Mouse (Mus musculus) CH12.LX (cell line): Measurements from ENCODE around the gene Tnfrsf9. TPM values are rescaled to one million over a fixed set of nuclear protein-coding genes. Genes with fewer than 3 reads are reported as not detected.

Experiments
- DNase-seq: peaks from one replicate; pipeline ENCODE4 v3.0.0-alpha.2; 2013; ENCODE audit errors: extremely low read depth
- H3K27ac ChIP-seq: 2 replicates; pipeline ENCODE4 v1.5.1; 2012; ENCODE audit warnings: low read depth, mild to moderate bottlenecking, control low read depth, moderate library complexity; ENCODE audit not compliant: insufficient read depth
- H3K27me3 ChIP-seq: replicated peaks from 2 replicates; pipeline ENCODE3; 2012; ENCODE audit warnings: inconsistent platforms
- H3K36me3 ChIP-seq, 2 experiments: replicated peaks in 1 of 2; 2 replicates each; pipeline versions ENCODE3 to v1.6.1; 2012; ENCODE audit warnings: inconsistent platforms in 1 of 2, low read length in 1 of 2, mild to moderate bottlenecking in 1 of 2, mixed read lengths in 1 of 2, moderate library complexity in 1 of 2; ENCODE audit not compliant: control insufficient read depth in 1 of 2, insufficient read depth in 1 of 2
- H3K4me1 ChIP-seq, 2 experiments: 2 replicates each; pipeline ENCODE4 v1.6.1; 2012; ENCODE audit warnings: inconsistent platforms in 1 of 2, moderate library complexity in 1 of 2; ENCODE audit not compliant: insufficient read depth in 2 of 2, control insufficient read depth in 1 of 2
- H3K4me2 ChIP-seq: 2 replicates; pipeline ENCODE4 v1.6.1; 2012; ENCODE audit warnings: low read depth, mild to moderate bottlenecking, control low read depth; ENCODE audit not compliant: poor library complexity, insufficient read depth, severe bottlenecking
- H3K4me3 ChIP-seq, 3 experiments: fragments of 150-350 bp in 1 of 3; sonication (generic) in 1 of 3; replicated peaks in 1 of 3; 2 replicates each; pipeline versions ENCODE3 to v1.5.1; 2011 to 2012; ENCODE audit warnings: low read depth in 2 of 3, low read length in 2 of 3, mild to moderate bottlenecking in 2 of 3, moderate library complexity in 2 of 3, control low read depth in 1 of 3, improper control_type of control experiment in 1 of 3, inconsistent platforms in 1 of 3, mixed read lengths in 1 of 3; ENCODE audit not compliant: poor library complexity in 1 of 3
- H3K79me2 ChIP-seq: replicated peaks from 2 replicates; pipeline ENCODE4 v1.6.1; 2012; ENCODE audit warnings: mild to moderate bottlenecking, moderate library complexity; ENCODE audit not compliant: control insufficient read depth, poor library complexity, insufficient read depth, severe bottlenecking; ENCODE audit errors: extremely low read depth
- H3K9ac ChIP-seq: 2 replicates; pipeline ENCODE4 v1.6.1; 2012; ENCODE audit warnings: low read depth, mild to moderate bottlenecking, control low read depth, moderate library complexity; ENCODE audit not compliant: insufficient read depth
- H3K9me3 ChIP-seq: replicated peaks from 2 replicates; pipeline ENCODE3; 2012; ENCODE audit warnings: low read length, inconsistent platforms, mixed read lengths
- BHLHE40 ChIP-seq: IDR thresholded peaks from 2 replicates; pipeline ENCODE4 v1.6.1; 2011; ENCODE audit warnings: mild to moderate bottlenecking, low read depth, low read length, improper control_type of control experiment
- CHD1 ChIP-seq: IDR thresholded peaks from 2 replicates; pipeline ENCODE4 v1.6.1; 2012; ENCODE audit warnings: low read depth, low read length, improper control_type of control experiment, inconsistent platforms
- CHD2 ChIP-seq: IDR thresholded peaks from 2 replicates; pipeline ENCODE4 v1.6.1; 2011; ENCODE audit warnings: low read length, improper control_type of control experiment
- CTCF ChIP-seq, 2 experiments: IDR thresholded peaks in 1 of 2; conservative IDR thresholded peaks in 1 of 2; 2 replicates each; pipeline ENCODE4 v1.5.1; 2011 to 2012; ENCODE audit warnings: low read depth in 2 of 2, low read length in 2 of 2, improper control_type of control experiment in 1 of 2, inconsistent platforms in 1 of 2, mild to moderate bottlenecking in 1 of 2, moderate library complexity in 1 of 2
- E2F4 ChIP-seq: IDR thresholded peaks from 2 replicates; pipeline ENCODE4 v1.6.1; 2011; ENCODE audit warnings: low read depth, low read length, improper control_type of control experiment; ENCODE audit not compliant: insufficient replicate concordance
- ELF1 ChIP-seq: IDR thresholded peaks from 2 replicates; pipeline ENCODE4 v1.6.1; 2014; ENCODE audit warnings: low read depth, mild to moderate bottlenecking, inconsistent platforms, low read length, improper control_type of control experiment
- EP300 ChIP-seq: IDR thresholded peaks from 2 replicates; pipeline ENCODE4 v1.6.1; 2011; ENCODE audit warnings: low read length, improper control_type of control experiment
- ETS1 ChIP-seq: conservative IDR thresholded peaks from 2 replicates; pipeline ENCODE4 v1.6.1; 2012; ENCODE audit warnings: low read depth, mild to moderate bottlenecking, inconsistent platforms, low read length, improper control_type of control experiment, moderate library complexity
- GABPA ChIP-seq: IDR thresholded peaks from 2 replicates; pipeline ENCODE4 v1.6.1; 2012; ENCODE audit warnings: low read depth, low read length, improper control_type of control experiment, inconsistent platforms; ENCODE audit not compliant: insufficient replicate concordance
- HCFC1 ChIP-seq: IDR thresholded peaks from 2 replicates; pipeline ENCODE4 v1.6.1; 2012; ENCODE audit warnings: low read depth, mild to moderate bottlenecking, inconsistent platforms, low read length, improper control_type of control experiment
- IRF4 ChIP-seq: IDR thresholded peaks from 2 replicates; pipeline ENCODE4 v1.6.1; 2014; ENCODE audit warnings: low read depth, mild to moderate bottlenecking, inconsistent platforms, low read length, improper control_type of control experiment
- JUN ChIP-seq: IDR thresholded peaks from 2 replicates; pipeline ENCODE4 v1.6.1; 2011; ENCODE audit warnings: low read depth, mild to moderate bottlenecking, low read length, improper control_type of control experiment, moderate library complexity; ENCODE audit not compliant: insufficient read depth
- JUND ChIP-seq: conservative IDR thresholded peaks from 2 replicates; pipeline ENCODE4 v1.6.1; 2011; ENCODE audit warnings: low read depth, low read length, improper control_type of control experiment
- KAT2A ChIP-seq: IDR thresholded peaks from 2 replicates; pipeline ENCODE4 v1.6.1; 2012; ENCODE audit warnings: low read length, improper control_type of control experiment, inconsistent platforms; ENCODE audit not compliant: insufficient replicate concordance
- MAFK ChIP-seq: IDR thresholded peaks from 2 replicates; pipeline ENCODE4 v1.6.1; 2011; ENCODE audit warnings: low read length, improper control_type of control experiment; ENCODE audit not compliant: insufficient replicate concordance
- MAX ChIP-seq: IDR thresholded peaks from 2 replicates; pipeline ENCODE4 v1.6.1; 2011; ENCODE audit warnings: low read length, improper control_type of control experiment
- MAZ ChIP-seq: IDR thresholded peaks from 2 replicates; pipeline ENCODE4 v1.6.1; 2012; ENCODE audit warnings: low read depth, mild to moderate bottlenecking, inconsistent platforms, low read length, improper control_type of control experiment, moderate library complexity
- MEF2A ChIP-seq: IDR thresholded peaks from 2 replicates; pipeline ENCODE4 v1.6.1; 2014; ENCODE audit warnings: low read depth, mild to moderate bottlenecking, inconsistent platforms, low read length, improper control_type of control experiment, borderline replicate concordance
- MXI1 ChIP-seq: IDR thresholded peaks from 2 replicates; pipeline ENCODE4 v1.6.1; 2011; ENCODE audit warnings: mild to moderate bottlenecking, low read depth, low read length, improper control_type of control experiment
- MYC ChIP-seq: IDR thresholded peaks from 2 replicates; pipeline ENCODE4 v1.6.1; 2011; ENCODE audit warnings: low read depth, mild to moderate bottlenecking, improper control_type of control experiment, low read length
- NELFE ChIP-seq: IDR thresholded peaks from 2 replicates; pipeline ENCODE4 v1.6.1; 2011; ENCODE audit warnings: low read depth, low read length, improper control_type of control experiment
- NRF1 ChIP-seq: IDR thresholded peaks from 2 replicates; pipeline ENCODE4 v1.6.1; 2014; ENCODE audit warnings: low read depth, mild to moderate bottlenecking, inconsistent platforms, low read length, improper control_type of control experiment, moderate library complexity
- PAX5 ChIP-seq: IDR thresholded peaks from 2 replicates; pipeline ENCODE4 v1.6.1; 2012; ENCODE audit warnings: low read length, inconsistent platforms, mixed read lengths
- POLR2A ChIP-seq: IDR thresholded peaks from 2 replicates; pipeline ENCODE4 v1.6.1; 2011; ENCODE audit warnings: low read depth, mild to moderate bottlenecking, improper control_type of control experiment, low read length
- POLR2AphosphoS2 ChIP-seq: IDR thresholded peaks from 2 replicates; pipeline ENCODE4 v1.6.1; 2011; ENCODE audit warnings: low read depth, low read length, improper control_type of control experiment
- RAD21 ChIP-seq: IDR thresholded peaks from 2 replicates; pipeline ENCODE4 v1.6.1; 2011; ENCODE audit warnings: low read depth, mild to moderate bottlenecking, low read length, improper control_type of control experiment, moderate library complexity
- RCOR1 ChIP-seq: conservative IDR thresholded peaks from 2 replicates; pipeline ENCODE4 v1.6.1; 2012; ENCODE audit warnings: low read depth, mild to moderate bottlenecking, inconsistent platforms, low read length, improper control_type of control experiment
- SIN3A ChIP-seq: IDR thresholded peaks from 2 replicates; pipeline ENCODE4 v1.6.1; 2012; ENCODE audit warnings: low read length, improper control_type of control experiment, inconsistent platforms
- SMC3 ChIP-seq: IDR thresholded peaks from 2 replicates; pipeline ENCODE4 v1.6.1; 2011; ENCODE audit warnings: low read depth, low read length, improper control_type of control experiment
- TBP ChIP-seq: conservative IDR thresholded peaks from 2 replicates; pipeline ENCODE4 v1.6.1; 2011; ENCODE audit warnings: low read depth, low read length, improper control_type of control experiment
- TCF12 ChIP-seq: IDR thresholded peaks from 2 replicates; pipeline ENCODE4 v1.6.1; 2014; ENCODE audit warnings: low read depth, mild to moderate bottlenecking, inconsistent platforms, low read length, improper control_type of control experiment
- USF2 ChIP-seq: conservative IDR thresholded peaks from 2 replicates; pipeline ENCODE4 v1.6.1; 2011; ENCODE audit warnings: low read depth, low read length, improper control_type of control experiment
- ZC3H11A ChIP-seq: IDR thresholded peaks from 2 replicates; pipeline ENCODE4 v1.6.1; 2012; ENCODE audit warnings: low read depth, mild to moderate bottlenecking, inconsistent platforms, low read length, improper control_type of control experiment
- ZKSCAN1 ChIP-seq: IDR thresholded peaks from 2 replicates; pipeline ENCODE4 v1.6.1; 2012; ENCODE audit warnings: low read depth, inconsistent platforms, low read length, improper control_type of control experiment, borderline replicate concordance
- ZNF384 ChIP-seq: IDR thresholded peaks from 2 replicates; pipeline ENCODE4 v1.6.1; 2012; ENCODE audit warnings: low read depth, low read length, improper control_type of control experiment, inconsistent platforms
- dilution Hi-C: fragments of 300-500 bp; cut with MboI; formaldehyde crosslinking; loops from 2 replicates; pipeline ENCODE4 v1.14.3; 2020; ENCODE audit warnings: low sequenced_read_pairs; ENCODE audit not compliant: extremely low pct_unique_long_range_greater_than_20kb, extremely low pct_ligation_motif_present
- in situ Hi-C: fragments of 300-500 bp; cut with MboI; formaldehyde crosslinking; loops from 3 replicates; pipeline ENCODE4 v1.14.3; 2019; ENCODE audit warnings: low sequenced_read_pairs, low pct_ligation_motif_present, low pct_unique_long_range_greater_than_20kb, mixed read lengths
- polyA plus RNA-seq: library from polyadenylated mRNA; unstranded; fragments of >175 nt; gene quantifications from 2 replicates; pipeline ENCODE4 v1.2.1, GENCODE M21; 2012; ENCODE audit warnings: low read depth; ENCODE audit not compliant: insufficient read length
- total RNA-seq, 2 experiments: library from RNA; depleted of rRNA; stranded (reverse); fragments of 300-350 nt in 1 of 2; fragments of >200 nt in 1 of 2; gene quantifications; 2 replicates each; pipeline ENCODE4 v1.2.3; 2012 to 2014

The Tnfrsf9 gene
- total and polyA plus RNA-seq, 3 experiments = 2.2 to 3.1 (median 2.9) TPM

GRCm38 (mm10) chr4:150865371-150865770 lies 49.0 kb upstream of the Tnfrsf9 start:
- peak; percentile 40 for DNase-seq
- Histone ChIP-seq H3K27ac (no peak overlapping the region), H3K79me2 (no peaks in the 10 kb centered on the region), H3K36me3 (no peaks in the 10 kb centered on the region), H3K4me1 (peaks cover 0 to 14% of the 10 kb centered on the region in 2 experiments; a peak in 2 of 4 replicates), H3K4me2 (no peak overlapping the region), H3K27me3 (no peaks in the 10 kb centered on the region), H3K9ac (no peak overlapping the region), H3K4me3 (no peak overlapping the region), H3K9me3 (no peaks in the 10 kb centered on the region)
- TF ChIP-seq KAT2A (no peak), SMC3 (peak; percentile 89), CHD1 (no peak), ZNF384 (no peak), MYC (no peak), E2F4 (no peak), EP300 (no peak), MEF2A (no peak), RCOR1 (no peak), HCFC1 (no peak), TCF12 (no peak), NRF1 (no peak), RAD21 (peak; percentile 70), ELF1 (no peak), MXI1 (no peak), MAX (no peak), MAFK (peak; percentile 40; the same call in 1 of the 2 replicates), TBP (no peak), ETS1 (no peak), POLR2A (no peak), POLR2AphosphoS2 (no peak), JUND (no peak), IRF4 (no peak), ZC3H11A (peak; percentile 27; the same call in 1 of the 2 replicates), SIN3A (no peak), MAZ (no peak), BHLHE40 (no peak), CHD2 (no peak), USF2 (no peak), ZKSCAN1 (no peak), GABPA (no peak), JUN (no peak), NELFE (no peak), PAX5 (no peak), CTCF (conservative IDR thresholded peaks at IDR 0.05 in 1 of 2, IDR thresholded peaks at IDR 0.05 in 1 of 2; ENCODE audit: low read depth in 2 of 2, low read length in 2 of 2) (peak; percentile 41 to 80; a peak in 3 of 4 replicates)
- in situ Hi-C loops (loop anchor here (10.0 kb wide), 1 partner anchor 99 kb away; no protein-coding TSS in a partner anchor), dilution Hi-C loops (no loop called here)
